Mouse (Mus musculus) WW6 (cell line): ENCODE results near the gene Baz2b.

Source experiments
- DNase-seq: peaks from one replicate; pipeline ENCODE4 v3.0.0-alpha.2; 2013; ENCODE audit warnings: low read depth, low spot score

Baz2b gene

GRCm38 (mm10) chr2:60209703-60210651, at the start of gene Baz2b, which contains the start of gene March7:
TSS of gene Baz2b (minus strand) at chr2:60209839.
TSS of gene March7 (plus strand) at chr2:60209887.
- no peak for DNase-seq

GRCm38 (mm10) chr2:60259186-60259585, 49.5 kb upstream of the Baz2b start:
- no peak for DNase-seq

DNA sequence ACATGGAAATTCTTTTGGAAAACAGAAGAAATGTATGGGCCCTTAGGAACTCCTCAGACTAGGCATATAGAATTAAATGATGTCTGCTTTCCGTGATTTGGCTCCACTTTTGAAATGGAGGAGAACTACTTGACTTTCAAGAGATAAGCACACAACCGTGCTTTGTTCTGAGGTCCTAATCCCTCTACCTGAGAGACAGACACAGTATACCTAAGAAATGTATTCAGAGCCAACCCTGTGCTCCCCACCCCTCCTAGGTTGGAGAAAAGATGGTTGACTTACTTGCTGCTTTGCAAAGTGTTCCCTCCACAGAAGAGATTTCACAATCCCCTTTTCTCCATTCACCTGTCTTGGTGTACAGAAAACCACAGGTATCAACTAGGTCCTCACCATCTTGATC, 47.1 kb upstream of the Baz2b start:
- DNase-seq: no peak

DNA sequence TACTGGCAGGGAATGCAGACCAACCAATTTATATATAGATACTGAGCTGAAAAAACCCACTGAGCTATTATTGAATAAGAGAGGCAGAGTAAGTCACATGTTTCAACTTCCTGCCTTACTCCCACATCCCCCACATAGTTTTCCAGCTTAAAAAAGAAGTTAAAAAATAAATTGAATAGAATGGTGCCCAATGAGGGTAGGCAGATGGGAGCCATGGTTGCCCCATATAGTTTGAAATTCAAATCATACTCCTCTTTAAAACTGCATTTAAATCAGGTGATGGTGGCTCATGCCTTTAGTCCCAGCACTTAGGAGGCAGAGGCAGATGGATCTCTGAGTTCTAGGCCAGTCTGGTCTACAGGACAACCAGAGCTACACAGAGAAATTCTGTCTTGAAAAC, 43.9 kb upstream of the Baz2b start:
- DNase-seq: no peak

DNA sequence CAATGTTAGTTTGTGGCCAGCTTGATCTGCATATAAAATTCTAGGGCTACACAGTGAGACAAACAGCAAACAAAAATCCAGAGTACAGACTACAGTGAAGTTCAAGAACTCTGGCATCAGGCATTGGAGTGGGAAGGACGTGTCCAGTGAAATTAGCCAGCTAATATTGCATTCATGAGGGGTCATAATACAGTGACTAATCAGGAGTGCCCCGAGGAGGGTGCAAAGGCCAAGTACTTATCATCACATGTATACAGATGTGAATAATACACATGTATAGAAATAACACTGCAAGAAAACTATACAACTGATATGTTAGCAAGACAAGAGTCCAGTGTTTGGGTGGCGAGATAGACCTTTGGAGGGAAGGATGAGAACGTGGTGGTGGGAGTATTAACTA, 43.1 kb upstream of the Baz2b start:
- no peak for DNase-seq

GRCm38 (mm10) chr2:60234506-60234905, 24.9 kb upstream of the Baz2b start:
- no peak for DNase-seq

- DNase-seq: no peak
These were observed 23.5 kb upstream of the Baz2b start for GRCm38 (mm10) chr2:60233147-60233546.

DNA sequence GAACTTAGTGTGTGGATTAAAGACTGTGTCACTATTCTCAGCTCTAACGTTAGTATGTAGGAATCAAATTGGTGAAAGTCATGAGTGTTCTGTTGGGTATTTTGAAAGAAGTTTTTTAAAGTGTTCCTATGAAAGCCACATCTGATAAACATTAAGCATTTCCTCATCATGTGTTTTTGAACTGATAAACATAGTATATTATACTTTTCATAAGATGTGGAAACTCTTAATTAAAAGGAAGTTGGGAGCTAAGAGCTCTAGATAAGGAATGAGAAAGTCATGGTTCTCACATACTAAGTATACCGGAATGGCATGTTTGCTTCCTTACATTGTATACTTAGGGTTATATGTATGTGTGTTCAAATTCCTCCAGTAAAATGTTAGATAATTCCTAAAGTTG, 20.7 kb upstream of the Baz2b start:
- no peak for DNase-seq

DNA sequence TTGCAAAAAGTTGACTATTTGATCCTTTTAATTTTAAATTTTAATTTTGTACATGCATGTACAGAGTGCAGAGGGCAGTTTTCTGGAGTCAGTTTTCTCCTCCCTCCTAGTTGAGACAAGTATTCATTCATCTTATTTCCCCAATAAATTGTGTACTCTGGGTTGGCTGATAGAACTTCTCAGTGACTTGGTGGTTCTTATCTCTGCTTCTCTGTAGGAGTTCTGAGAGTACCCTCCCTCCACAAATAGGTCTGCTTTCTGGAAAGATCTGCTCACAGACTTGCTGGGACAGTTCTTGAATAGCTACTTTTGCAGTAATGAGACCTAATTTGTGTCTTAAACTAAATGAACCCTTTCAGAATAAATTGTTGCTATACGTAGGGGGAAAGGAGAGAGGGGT, 18.8 kb upstream of the Baz2b start:
- DNase-seq: no peak

GRCm38 (mm10) chr2:60223489-60223888, 13.8 kb upstream of the Baz2b start:
- DNase-seq: no peak

DNA sequence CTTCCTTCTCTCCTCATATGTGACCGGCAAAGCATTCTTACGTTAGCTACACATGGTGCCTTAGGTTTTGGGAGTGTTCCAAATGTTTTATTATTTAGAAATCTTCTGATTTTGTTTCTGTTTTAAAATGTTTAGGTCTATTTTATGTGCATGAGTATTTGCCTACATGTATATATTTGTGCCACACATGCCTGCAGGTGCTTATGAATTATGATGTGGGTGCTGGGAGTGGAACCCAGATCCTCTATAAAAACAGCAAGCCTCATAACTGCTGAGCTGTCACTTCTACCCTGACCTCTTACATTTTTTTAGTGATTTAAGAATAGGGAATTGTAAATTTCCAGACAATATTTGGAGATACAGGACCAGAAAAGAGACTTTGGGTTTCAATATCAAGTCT, 12.3 kb upstream of the Baz2b start:
- DNase-seq: no peak

DNA sequence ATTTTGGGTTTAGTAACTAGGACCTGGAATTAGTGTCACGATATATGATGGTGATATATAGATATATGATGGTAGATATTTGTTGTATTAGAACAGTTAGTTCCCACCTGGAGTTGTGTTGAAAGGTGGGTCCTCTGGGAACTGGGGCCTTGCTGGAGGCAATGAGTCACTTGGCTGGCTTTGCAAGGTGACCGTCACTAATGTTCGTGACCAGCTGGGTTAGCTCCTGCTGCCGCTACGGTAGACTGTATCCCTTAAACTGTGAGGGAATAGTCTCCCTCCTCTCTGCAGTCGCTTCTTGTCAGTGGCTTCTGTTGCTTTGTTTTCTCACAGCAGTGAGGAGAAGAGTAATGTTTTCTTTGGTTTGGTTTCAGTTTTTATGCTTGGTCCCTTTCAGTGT, 11.6 kb upstream of the Baz2b start:
- no peak for DNase-seq

GRCm38 (mm10) chr2:60217620-60218019, 8.0 kb upstream of the Baz2b start:
- DNase-seq: no peak

DNA sequence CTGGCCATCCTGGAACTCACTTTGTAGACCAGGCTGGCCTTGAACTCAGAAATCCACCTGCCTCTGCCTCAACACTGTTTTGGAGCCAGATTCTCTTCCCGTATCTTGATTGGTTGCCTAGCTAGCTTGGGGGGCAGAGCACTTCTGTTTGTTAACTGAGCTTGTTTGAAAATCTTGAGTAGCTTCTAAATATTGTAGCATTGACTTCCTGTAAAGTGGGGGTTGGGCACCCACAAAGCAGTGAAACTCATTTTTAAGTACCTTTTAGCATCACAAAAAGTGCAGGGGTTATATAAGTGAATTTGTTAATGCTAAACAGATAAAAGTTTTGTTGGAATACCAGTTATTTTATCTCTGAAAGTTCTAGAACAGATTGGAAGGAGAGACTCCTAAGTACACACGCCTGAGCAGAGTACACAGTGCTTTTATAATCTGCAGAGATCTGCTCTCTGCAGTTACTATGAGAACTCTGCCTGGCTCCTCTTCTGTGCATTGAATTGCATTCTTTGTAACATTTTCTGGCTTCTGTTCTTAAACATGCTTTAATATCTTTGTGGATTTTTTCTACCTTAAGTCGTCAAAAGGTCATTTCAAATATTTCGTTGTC, 7.0 kb upstream of the Baz2b start:
- DNase-seq: no peak

GRCm38 (mm10) chr2:60214683-60215082, 5.0 kb upstream of the Baz2b start:
- DNase-seq: no peak

DNA sequence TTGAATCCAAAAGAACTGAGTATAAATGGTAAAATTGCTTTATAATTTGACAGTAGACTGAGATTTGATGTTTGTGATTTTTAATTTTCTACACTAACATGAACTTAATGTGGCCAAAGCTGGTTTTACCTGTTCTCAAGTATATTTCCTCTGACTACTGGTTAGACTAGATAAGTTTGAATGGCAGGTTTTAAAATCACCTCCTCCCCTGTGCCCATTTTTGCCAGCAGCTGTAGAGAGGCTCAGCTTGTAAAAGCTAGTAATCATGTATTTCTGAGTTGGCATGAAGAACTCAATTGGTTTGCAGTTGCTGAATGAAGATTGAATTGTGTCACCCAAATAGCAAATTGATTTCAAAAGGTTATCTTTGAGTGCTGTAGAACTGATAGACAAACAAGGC, 2.8 kb upstream of the Baz2b start:
- no peak for DNase-seq

GRCm38 (mm10) chr2:60210821-60211220, 1.2 kb upstream of the Baz2b start:
- no peak for DNase-seq

GRCm38 (mm10) chr2:60209122-60209611, 472 bp downstream of the Baz2b start:
- DNase-seq: no peak

DNA sequence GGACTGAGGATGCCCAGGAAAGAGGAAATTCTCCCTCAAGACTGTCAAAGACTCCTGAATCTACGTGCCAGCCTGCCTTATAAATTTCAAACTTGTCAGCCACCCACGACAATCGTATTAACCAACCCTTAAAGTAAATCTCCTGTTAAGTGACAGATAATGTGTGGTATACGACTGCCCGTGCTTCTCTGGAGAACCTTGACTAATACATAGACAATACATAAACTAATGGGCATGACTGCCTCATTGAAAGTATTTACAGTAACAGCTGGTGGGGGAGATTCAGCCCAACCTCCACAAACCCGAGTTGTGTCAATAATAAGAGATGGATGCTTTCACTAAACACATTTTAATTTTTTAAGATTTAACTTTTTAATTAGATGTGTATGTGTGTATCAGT, 3.8 kb downstream of the Baz2b start:
- DNase-seq: no peak

- no peak for DNase-seq
These were observed 5.5 kb downstream of the Baz2b start for GRCm38 (mm10) chr2:60204162-60204561.

GRCm38 (mm10) chr2:60203733-60204132, 5.9 kb downstream of the Baz2b start:
- no peak for DNase-seq

- no peak for DNase-seq
These were observed 6.6 kb downstream of the Baz2b start for GRCm38 (mm10) chr2:60202900-60203530.
